8 mouse cellular contexts compared by ENCODE assay signal in the genomic region with DNA sequence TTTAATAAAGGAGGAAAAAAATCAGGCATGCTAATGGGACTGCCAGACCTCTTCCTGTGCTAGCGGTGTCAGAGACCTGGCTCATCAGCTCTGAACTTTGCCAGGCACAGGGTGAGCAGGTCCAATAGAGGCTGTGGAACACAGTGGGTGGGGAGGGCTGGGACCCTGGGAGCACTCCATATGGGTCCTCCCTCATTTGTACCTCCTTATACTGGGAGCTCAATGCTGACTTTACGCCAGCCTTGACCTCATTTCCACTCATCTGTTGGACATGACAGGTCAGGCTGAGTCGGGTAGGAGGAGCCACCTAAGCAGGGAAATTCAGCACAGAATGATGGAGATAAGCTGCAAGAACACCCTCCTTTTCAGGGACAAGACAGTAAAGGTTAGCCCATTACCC. TPM values are rescaled to one million over a fixed set of nuclear protein-coding genes. Genes with fewer than 3 reads are reported as not detected.
DNase-seq lines count a peak whose midpoint lies in the region; ATAC-seq and TF ChIP-seq lines count a peak whose summit lies in the region.

No protein-coding gene starts in this region.

- H3K4me1 ChIP-seq in kidney, adult 2 months (ENCODE audit: control insufficient read depth, insufficient read depth, low read length) = peaks cover 15% of the 10 kb centered on the region
- H3K4me1 ChIP-seq in forebrain, embryonic 14.5 days (ENCODE audit: control insufficient read depth, insufficient read depth, low read length) = peaks cover 15% of the 10 kb centered on the region
- peaks cover 45% of the 10 kb centered on the region for H3K4me1 ChIP-seq in midbrain, embryonic 10.5 days

- TF ChIP-seq POLR2A in kidney, adult 2 months (IDR thresholded peaks at IDR 0.05; ENCODE audit: low read depth, low read length) = no peak
- no peak for TF ChIP-seq POLR2A in brain, embryonic 14.5 days (IDR thresholded peaks at IDR 0.05; ENCODE audit: borderline replicate concordance, extremely low read depth, insufficient read depth, insufficient read length, poor library complexity, severe bottlenecking)

- H3K36me3 ChIP-seq in kidney, adult 2 months (ENCODE audit: control insufficient read depth, insufficient read depth, low read length) = peaks cover 3% of the 10 kb centered on the region
- peaks cover 53% of the 10 kb centered on the region for H3K36me3 ChIP-seq in forebrain, embryonic 14.5 days (ENCODE audit: control insufficient read depth, insufficient read depth, low read length)
- H3K36me3 ChIP-seq in midbrain, embryonic 10.5 days = peaks cover 67% of the 10 kb centered on the region

- peak overlapping the region; percentile 68 for H3K4me2 ChIP-seq in forebrain, embryonic 14.5 days (ENCODE audit: low read length)

- H3K27me3 ChIP-seq in kidney, adult 2 months (replicated peaks; ENCODE audit: control insufficient read depth, insufficient read depth, low read length) = no peaks in the 10 kb centered on the region
- H3K27me3 ChIP-seq in forebrain, embryonic 14.5 days (replicated peaks; ENCODE audit: control insufficient read depth, insufficient read depth, low read length) = no peaks in the 10 kb centered on the region
- no peaks in the 10 kb centered on the region for H3K27me3 ChIP-seq in midbrain, embryonic 10.5 days (ENCODE audit: low read depth, poor library complexity, severe bottlenecking)

- peak overlapping the region; percentile 66; the same call in 1 of the 2 replicates for H3K9ac ChIP-seq in forebrain, embryonic 14.5 days (ENCODE audit: low read length)

- H3K27ac ChIP-seq in kidney, adult 2 months (ENCODE audit: insufficient read depth, low read depth, low read length) = peak overlapping the region; percentile 91; the same call in 1 of the 2 replicates
- peak overlapping the region; percentile 97 for H3K27ac ChIP-seq in forebrain, embryonic 14.5 days (ENCODE audit: low read depth, low read length)
- peak overlapping the region; percentile 92 for H3K27ac ChIP-seq in midbrain, embryonic 10.5 days (replicated peaks)

- no peak for ATAC-seq in forebrain, embryonic 14.5 days

- WGBS in kidney, adult 2 months = 88% methylated on average over 3 of the region's 3 CpGs
- 81% methylated on average over 3 of the region's 3 CpGs for WGBS in forebrain, embryonic 14.5 days
- WGBS in midbrain, embryonic 10.5 days = 91% methylated on average over 3 of the region's 3 CpGs

- peak; percentile 20 for DNase-seq in kidney, adult 2 months
- no peak for DNase-seq in kidney, postnatal 25 days
- peak; percentile 6 for DNase-seq in brain, embryonic 14.5 days (ENCODE audit: low read depth)
- DNase-seq in forebrain, embryonic 14.5 days (ENCODE audit: low spot score) = no peak
- DNase-seq in midbrain, embryonic 10.5 days (ENCODE audit: low spot score) = no peak
- no peak for DNase-seq in spleen, postnatal 4 days (ENCODE audit: low spot score in 2 of 2)
- DNase-seq in embryo, embryonic 11 days = no peak
- DNase-seq in frontal cortex, adult 2 months (ENCODE audit: extremely low spot score in 1 of 2, low spot score in 1 of 2) = no peak

- no peak for TF ChIP-seq CTCF in kidney, adult 2 months (conservative IDR thresholded peaks at IDR 0.05; ENCODE audit: insufficient read depth, insufficient read length, low read depth, low read length)
- TF ChIP-seq CTCF in brain, embryonic 14.5 days (IDR thresholded peaks at IDR 0.05; ENCODE audit: borderline replicate concordance, extremely low read depth, insufficient read depth, insufficient read length) = no peak

- no peak overlapping the region for H3K4me3 ChIP-seq in kidney, adult 2 months (ENCODE audit: insufficient read depth, low read depth, low read length)
- H3K4me3 ChIP-seq in forebrain, embryonic 14.5 days (ENCODE audit: low read depth, low read length) = peak overlapping the region; percentile 80; the same call in 1 of the 2 replicates
- H3K4me3 ChIP-seq in midbrain, embryonic 10.5 days = peak overlapping the region; percentile 93

- H3K9me3 ChIP-seq in forebrain, embryonic 14.5 days (replicated peaks; ENCODE audit: control insufficient read depth, low read length) = no peaks in the 10 kb centered on the region
- no peaks in the 10 kb centered on the region for H3K9me3 ChIP-seq in midbrain, embryonic 10.5 days (replicated peaks)

RNA-seq across cellular contexts. Expression of gene Tssc4, which starts 1.2 kb away (rescaled TPM):
- 64.8 and 74.5 TPM in 2 replicates for polyA plus RNA-seq in kidney, adult 2 months (2012; rRNA removed)
- 99.9 and 164 TPM in 2 replicates for polyA plus RNA-seq in brain, embryonic 14.5 days (2012; rRNA removed)
- polyA plus RNA-seq in forebrain, embryonic 14.5 days (2014; fragmentation: Nextera tagmentation; extraction: Ambion mirVana) = 97.5 and 106 TPM in 2 replicates
- 136 and 142 TPM in 2 replicates for polyA plus RNA-seq in midbrain, embryonic 10.5 days (2016; fragmentation: Nextera tagmentation; extraction: Ambion mirVana)
- polyA plus RNA-seq in frontal cortex, adult 2 months (2012; rRNA removed) = 68.2 and 74.2 TPM in 2 replicates

RNA-seq across cellular contexts. Expression of gene Cd81, which starts 15.4 kb away (rescaled TPM):
- 801 and 824 TPM in 2 replicates for polyA plus RNA-seq in kidney, adult 2 months (2012; rRNA removed)
- polyA plus RNA-seq in brain, embryonic 14.5 days (2012; rRNA removed) = 210 and 278 TPM in 2 replicates
- 343 and 345 TPM in 2 replicates for polyA plus RNA-seq in forebrain, embryonic 14.5 days (2014; fragmentation: Nextera tagmentation; extraction: Ambion mirVana)
- 267 and 279 TPM in 2 replicates for polyA plus RNA-seq in midbrain, embryonic 10.5 days (2016; fragmentation: Nextera tagmentation; extraction: Ambion mirVana)
- polyA plus RNA-seq in frontal cortex, adult 2 months (2012; rRNA removed) = 516 and 607 TPM in 2 replicates

RNA-seq across cellular contexts. Expression of gene Trpm5, which starts 26.5 kb away (rescaled TPM):
- polyA plus RNA-seq in kidney, adult 2 months (2012; rRNA removed) = 0.03 TPM in 2 replicates
- 2.8 and 3.1 TPM in 2 replicates for polyA plus RNA-seq in brain, embryonic 14.5 days (2012; rRNA removed)
- polyA plus RNA-seq in forebrain, embryonic 14.5 days (2014; fragmentation: Nextera tagmentation; extraction: Ambion mirVana) = 1.4 and 2.0 TPM in 2 replicates
- 0.62 and 0.93 TPM in 2 replicates for polyA plus RNA-seq in midbrain, embryonic 10.5 days (2016; fragmentation: Nextera tagmentation; extraction: Ambion mirVana)
- polyA plus RNA-seq in frontal cortex, adult 2 months (2012; rRNA removed) = 0.04 and 0.13 TPM in 2 replicates

RNA-seq across cellular contexts. Expression of gene Kcnq1, which starts 38.3 kb away (rescaled TPM):
- 24.0 and 27.5 TPM in 2 replicates for polyA plus RNA-seq in kidney, adult 2 months (2012; rRNA removed)
- 0.95 and 1.2 TPM in 2 replicates for polyA plus RNA-seq in brain, embryonic 14.5 days (2012; rRNA removed)
- 0.90 and 2.1 TPM in 2 replicates for polyA plus RNA-seq in forebrain, embryonic 14.5 days (2014; fragmentation: Nextera tagmentation; extraction: Ambion mirVana)
- 0.69 and 1.1 TPM in 2 replicates for polyA plus RNA-seq in midbrain, embryonic 10.5 days (2016; fragmentation: Nextera tagmentation; extraction: Ambion mirVana)
- polyA plus RNA-seq in frontal cortex, adult 2 months (2012; rRNA removed) = 0.74 and 1.4 TPM in 2 replicates

Comparison
In these comparisons a context has a peak if more than half of its experiments do, and no peak if none do; other contexts are left out.
1. DNase-seq: peak in kidney, adult 2 months (single experiment) and brain, embryonic 14.5 days (single experiment); none in kidney, postnatal 25 days (0 of 2), forebrain, embryonic 14.5 days (single experiment), midbrain, embryonic 10.5 days (single experiment), spleen, postnatal 4 days (0 of 2), embryo, embryonic 11 days (single experiment) and frontal cortex, adult 2 months (0 of 2).
2. Peak in every context shown above with its lines, with median percentiles within 50 percentile points of each other: H3K27ac ChIP-seq.